Mouse (Mus musculus) heart, adult 18-20 months (tissue): ENCODE measurements around the gene Picalm. TPM values are rescaled to one million over a fixed set of nuclear protein-coding genes. Genes with fewer than 3 reads are reported as not detected.
A peak's percentile ranks its signal among the peaks of the same experiment; 100 is the strongest.
"Not testable (repeated sequence)": the region's sequence is repeated elsewhere in the genome, so short reads cannot be mapped to it uniquely, and the experiment has no call there.

Experiments
- DNase-seq, 2 experiments: peaks; one replicate each; pipeline ENCODE4 v3.0.0; 2021 to 2022; ENCODE audit warnings: mixed read lengths in 1 of 2
- total RNA-seq, 2 experiments: library from RNA; stranded (reverse); gene quantifications; 2 replicates each; pipeline ENCODE4 v1.2.3; 2021

Gene Picalm
- total RNA-seq, 2 experiments from 2014 or later = 114 to 129 TPM

- no peak for DNase-seq
These were observed 80.9 kb downstream of the Picalm start for GRCm38 (mm10) chr7:90210947-90211346.

GRCm38 (mm10) chr7:90216511-90216910, 86.5 kb downstream of the Picalm start:
- DNase-seq = no peak

GRCm38 (mm10) chr7:90218122-90218521, 88.1 kb downstream of the Picalm start:
- DNase-seq = no peak

- DNase-seq = no peak
These were observed 91.5 kb downstream of the Picalm start for GRCm38 (mm10) chr7:90221487-90221886.

GRCm38 (mm10) chr7:90228075-90228474, 98.1 kb downstream of the Picalm start:
- DNase-seq = no peak

GRCm38 (mm10) chr7:90228884-90229283, 98.9 kb downstream of the Picalm start:
- not testable (repeated sequence) for DNase-seq

GRCm38 (mm10) chr7:90231431-90231830, 101.4 kb downstream of the Picalm start:
- DNase-seq = peak; percentile 17 to 26

GRCm38 (mm10) chr7:90233921-90234320, 103.9 kb downstream of the Picalm start:
- peak; percentile 46 to 56 for DNase-seq

- no peak for DNase-seq
These were observed 106.4 kb downstream of the Picalm start for GRCm38 (mm10) chr7:90236289-90236905.

- DNase-seq = no peak
These were observed 113.1 kb downstream of the Picalm start for GRCm38 (mm10) chr7:90243151-90243550.

- no peak for DNase-seq
These were observed 113.6 kb downstream of the Picalm start for GRCm38 (mm10) chr7:90243643-90244042.

- no peak for DNase-seq
These were observed 122.9 kb downstream of the Picalm start for GRCm38 (mm10) chr7:90252946-90253345.

- DNase-seq = peak in 1 of 2 experiments; percentile 69
These were observed 128.7 kb downstream of the Picalm start for GRCm38 (mm10) chr7:90258701-90259100.

GRCm38 (mm10) chr7:90259899-90260298, 129.9 kb downstream of the Picalm start:
- DNase-seq = no peak

- no peak for DNase-seq
These were observed 132.0 kb downstream of the Picalm start for GRCm38 (mm10) chr7:90261902-90262599.

Other genes starting within 250 kb of the Picalm start
- gene Ccdc81, start 226.6 kb upstream of the Picalm start, total RNA-seq = not detected
- gene Hikeshi, start 189.0 kb upstream of the Picalm start, total RNA-seq = 10 to 100 TPM; 77.9 to 82.5 TPM
- 10 to 100 TPM; 26.1 to 32.8 TPM for gene Eed, start 149.2 kb upstream of the Picalm start, total RNA-seq
- gene Ccdc83, start 135.6 kb downstream of the Picalm start, total RNA-seq = not detected
- 1 to 10 TPM; 2.1 to 3.3 TPM for gene Sytl2, start 172.0 kb downstream of the Picalm start, total RNA-seq